Mouse (Mus musculus): ENCODE measurements around the gene Pafah1b1. TPM values are rescaled to one million over a fixed set of nuclear protein-coding genes. Genes with fewer than 3 reads are reported as not detected.

Gene Pafah1b1
- polyA plus RNA-seq, 1 experiment from 2014 or later, result 67.2 TPM

GRCm38 (mm10) chr11:74767469-74767868 is 43.0 kb upstream of the Pafah1b1 start:
- H3K4me2 ChIP-seq, result no peak overlapping the region
- H3K4me1 ChIP-seq (ENCODE audit: insufficient read depth), result peaks cover 3% of the 10 kb centered on the region; the same call in 1 of the 2 replicates
- no peak overlapping the region for H3K9ac ChIP-seq
- WGBS, result 90% methylated on average over 4 of the region's 4 CpGs
- H3K27me3 ChIP-seq (ENCODE audit: insufficient read depth, low read length), result no peaks in the 10 kb centered on the region
- TF ChIP-seq CTCF (IDR thresholded peaks at IDR 0.05; ENCODE audit: low read depth), result no peak
- H3K27ac ChIP-seq (ENCODE audit: low read depth), result no peak overlapping the region
- no peak overlapping the region for H3K4me3 ChIP-seq (ENCODE audit: low read depth, low read length)
- DNase-seq, result no peak
- no peak for ATAC-seq (ENCODE audit: insufficient read depth)
- no peaks in the 10 kb centered on the region for H3K9me3 ChIP-seq (ENCODE audit: low read depth, low read length)
- no peaks in the 10 kb centered on the region for H3K36me3 ChIP-seq (ENCODE audit: insufficient read depth)

- no peak for DNase-seq
- no peak overlapping the region for H3K4me2 ChIP-seq
- no peaks in the 10 kb centered on the region for H3K36me3 ChIP-seq (ENCODE audit: insufficient read depth)
- no peak overlapping the region for H3K4me3 ChIP-seq (ENCODE audit: low read depth, low read length)
- H3K9ac ChIP-seq, result no peak overlapping the region
- no peaks in the 10 kb centered on the region for H3K27me3 ChIP-seq (ENCODE audit: insufficient read depth, low read length)
- ATAC-seq (ENCODE audit: insufficient read depth), result no peak
- H3K9me3 ChIP-seq (ENCODE audit: low read depth, low read length), result no peaks in the 10 kb centered on the region
- no peak overlapping the region for H3K27ac ChIP-seq (ENCODE audit: low read depth)
- TF ChIP-seq CTCF (IDR thresholded peaks at IDR 0.05; ENCODE audit: low read depth), result no peak
- WGBS, result 71% methylated on average over 10 of the region's 10 CpGs
- no peaks in the 10 kb centered on the region for H3K4me1 ChIP-seq (ENCODE audit: insufficient read depth)
Observed at GRCm38 (mm10) chr11:74763960-74764625, 39.6 kb upstream of the Pafah1b1 start.

GRCm38 (mm10) chr11:74761011-74761705 is 36.7 kb upstream of the Pafah1b1 start:
- no peaks in the 10 kb centered on the region for H3K4me1 ChIP-seq (ENCODE audit: insufficient read depth)
- no peaks in the 10 kb centered on the region for H3K27me3 ChIP-seq (ENCODE audit: insufficient read depth, low read length)
- DNase-seq, result no peak
- WGBS, result 65% methylated on average over 12 of the region's 12 CpGs
- H3K4me2 ChIP-seq, result no peak overlapping the region
- no peak overlapping the region for H3K4me3 ChIP-seq (ENCODE audit: low read depth, low read length)
- no peaks in the 10 kb centered on the region for H3K36me3 ChIP-seq (ENCODE audit: insufficient read depth)
- no peak overlapping the region for H3K9ac ChIP-seq
- ATAC-seq (ENCODE audit: insufficient read depth), result no peak
- no peaks in the 10 kb centered on the region for H3K9me3 ChIP-seq (ENCODE audit: low read depth, low read length)
- no peak overlapping the region for H3K27ac ChIP-seq (ENCODE audit: low read depth)
- no peak for TF ChIP-seq CTCF (IDR thresholded peaks at IDR 0.05; ENCODE audit: low read depth)

GRCm38 (mm10) chr11:74756631-74757030 is 32.2 kb upstream of the Pafah1b1 start:
- DNase-seq (no peak), ATAC-seq (ENCODE audit: insufficient read depth) (no peak)
- H3K27ac ChIP-seq (ENCODE audit: low read depth), result no peak overlapping the region
- no peaks in the 10 kb centered on the region for H3K4me1 ChIP-seq (ENCODE audit: insufficient read depth)
- no peaks in the 10 kb centered on the region for H3K27me3 ChIP-seq (ENCODE audit: insufficient read depth, low read length)
- no peak overlapping the region for H3K4me3 ChIP-seq (ENCODE audit: low read depth, low read length)
- H3K9ac ChIP-seq, result no peak overlapping the region
- TF ChIP-seq CTCF (IDR thresholded peaks at IDR 0.05; ENCODE audit: low read depth), result no peak
- no peaks in the 10 kb centered on the region for H3K9me3 ChIP-seq (ENCODE audit: low read depth, low read length)
- H3K36me3 ChIP-seq (ENCODE audit: insufficient read depth), result no peaks in the 10 kb centered on the region
- H3K4me2 ChIP-seq, result no peak overlapping the region
- 61% methylated on average over 2 of the region's 2 CpGs for WGBS

GRCm38 (mm10) chr11:74751352-74752066 is 27.0 kb upstream of the Pafah1b1 start:
- WGBS, result 65% methylated on average over 9 of the region's 9 CpGs
- no peaks in the 10 kb centered on the region for H3K9me3 ChIP-seq (ENCODE audit: low read depth, low read length)
- no peak overlapping the region for H3K9ac ChIP-seq
- H3K4me2 ChIP-seq, result no peak overlapping the region
- no peak overlapping the region for H3K27ac ChIP-seq (ENCODE audit: low read depth)
- ATAC-seq (ENCODE audit: insufficient read depth) (no peak), DNase-seq (no peak)
- TF ChIP-seq CTCF (IDR thresholded peaks at IDR 0.05; ENCODE audit: low read depth), result no peak
- no peaks in the 10 kb centered on the region for H3K27me3 ChIP-seq (ENCODE audit: insufficient read depth, low read length)
- no peak overlapping the region for H3K4me3 ChIP-seq (ENCODE audit: low read depth, low read length)
- no peaks in the 10 kb centered on the region for H3K36me3 ChIP-seq (ENCODE audit: insufficient read depth)
- no peaks in the 10 kb centered on the region for H3K4me1 ChIP-seq (ENCODE audit: insufficient read depth)

- Histone ChIP-seq H3K4me3 (ENCODE audit: low read depth, low read length) (no peak overlapping the region), H3K27me3 (ENCODE audit: insufficient read depth, low read length) (no peaks in the 10 kb centered on the region), H3K4me1 (ENCODE audit: insufficient read depth) (no peaks in the 10 kb centered on the region), H3K4me2 (no peak overlapping the region), H3K9me3 (ENCODE audit: low read depth, low read length) (no peaks in the 10 kb centered on the region), H3K27ac (ENCODE audit: low read depth) (no peak overlapping the region), H3K9ac (no peak overlapping the region), H3K36me3 (ENCODE audit: insufficient read depth) (no peaks in the 10 kb centered on the region)
- ATAC-seq (ENCODE audit: insufficient read depth) (no peak), DNase-seq (no peak)
- WGBS, result 78% methylated on average over 7 of the region's 7 CpGs
- TF ChIP-seq CTCF (IDR thresholded peaks at IDR 0.05; ENCODE audit: low read depth), result no peak
Observed at GRCm38 (mm10) chr11:74750662-74751351, 26.3 kb upstream of the Pafah1b1 start.

All from lung, embryonic 14.5 days (tissue).